Mouse (Mus musculus): ENCODE results near the gene Clec2h. TPM values are rescaled to one million over a fixed set of nuclear protein-coding genes. Genes with fewer than 3 reads are reported as not detected.

Clec2h gene
- polyA plus RNA-seq, 1 experiment = 53.2 TPM

DNA sequence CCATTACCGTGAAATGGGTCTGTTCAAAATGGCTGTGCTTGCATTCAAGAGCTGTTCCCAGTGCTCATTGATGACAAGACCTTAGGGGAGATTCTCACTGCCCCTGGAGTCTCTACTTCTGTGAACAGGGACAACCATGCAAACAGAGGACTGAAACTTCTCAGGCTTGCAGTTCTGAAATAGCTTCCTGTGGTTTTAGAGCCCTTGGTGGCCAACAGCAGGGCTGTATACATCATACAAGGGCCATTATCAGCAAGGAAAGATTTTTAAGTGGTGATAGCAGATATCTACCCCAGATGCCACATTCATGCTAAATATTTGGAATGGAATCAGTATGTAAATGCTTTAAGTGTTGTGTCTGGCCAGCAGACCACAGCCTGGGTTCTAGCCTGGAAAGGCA, 9.2 kb upstream of the Clec2h start:
- Histone ChIP-seq H3K27ac (ENCODE audit: insufficient read depth, low read depth, low read length) (no peak overlapping the region), H3K36me3 (ENCODE audit: control insufficient read depth, insufficient read depth, low read length) (no peaks in the 10 kb centered on the region), H3K4me1 (ENCODE audit: control insufficient read depth, insufficient read depth, low read length) (peaks cover 3% of the 10 kb centered on the region; the same call in 1 of the 2 replicates), H3K27me3 (replicated peaks; ENCODE audit: control insufficient read depth, insufficient read depth, low read length) (no peaks in the 10 kb centered on the region), H3K4me3 (ENCODE audit: insufficient read depth, low read depth, low read length) (no peak overlapping the region)
- WGBS = 95% methylated on average over 1 of the region's 1 CpGs
- no peak for TF ChIP-seq POLR2A (IDR thresholded peaks at IDR 0.05; ENCODE audit: low read depth, low read length)
- no peak for DNase-seq

GRCm38 (mm10) chr6:128661249-128661648, 936 bp upstream of the Clec2h start:
- no peaks in the 10 kb centered on the region for H3K27me3 ChIP-seq (replicated peaks; ENCODE audit: control insufficient read depth, insufficient read depth, low read length)
- 59% methylated on average over 1 of the region's 1 CpGs for WGBS
- no peak overlapping the region for H3K4me3 ChIP-seq (ENCODE audit: insufficient read depth, low read depth, low read length)
- TF ChIP-seq CTCF (conservative IDR thresholded peaks at IDR 0.05; ENCODE audit: insufficient read depth, insufficient read length, low read depth, low read length) = no peak
- DNase-seq = no peak
- peak overlapping the region; percentile 76; the same call in 1 of the 2 replicates for H3K27ac ChIP-seq (ENCODE audit: insufficient read depth, low read depth, low read length)
- no peaks in the 10 kb centered on the region for H3K36me3 ChIP-seq (ENCODE audit: control insufficient read depth, insufficient read depth, low read length)
- no peaks in the 10 kb centered on the region; the same call in 1 of the 2 replicates for H3K4me1 ChIP-seq (ENCODE audit: control insufficient read depth, insufficient read depth, low read length)

GRCm38 (mm10) chr6:128669936-128670335, 7.8 kb downstream of the Clec2h start:
- WGBS = 42% methylated on average over 4 of the region's 4 CpGs
- H3K27ac ChIP-seq (ENCODE audit: insufficient read depth, low read depth, low read length) = no peak overlapping the region
- TF ChIP-seq POLR2A (IDR thresholded peaks at IDR 0.05; ENCODE audit: low read depth, low read length) (no peak), CTCF (conservative IDR thresholded peaks at IDR 0.05; ENCODE audit: insufficient read depth, insufficient read length, low read depth, low read length) (no peak)
- no peaks in the 10 kb centered on the region; the same call in 1 of the 2 replicates for H3K36me3 ChIP-seq (ENCODE audit: control insufficient read depth, insufficient read depth, low read length)
- no peak for DNase-seq
- H3K4me3 ChIP-seq (ENCODE audit: insufficient read depth, low read depth, low read length) = no peak overlapping the region
- no peaks in the 10 kb centered on the region for H3K4me1 ChIP-seq (ENCODE audit: control insufficient read depth, insufficient read depth, low read length)
- no peaks in the 10 kb centered on the region for H3K27me3 ChIP-seq (replicated peaks; ENCODE audit: control insufficient read depth, insufficient read depth, low read length)

DNA sequence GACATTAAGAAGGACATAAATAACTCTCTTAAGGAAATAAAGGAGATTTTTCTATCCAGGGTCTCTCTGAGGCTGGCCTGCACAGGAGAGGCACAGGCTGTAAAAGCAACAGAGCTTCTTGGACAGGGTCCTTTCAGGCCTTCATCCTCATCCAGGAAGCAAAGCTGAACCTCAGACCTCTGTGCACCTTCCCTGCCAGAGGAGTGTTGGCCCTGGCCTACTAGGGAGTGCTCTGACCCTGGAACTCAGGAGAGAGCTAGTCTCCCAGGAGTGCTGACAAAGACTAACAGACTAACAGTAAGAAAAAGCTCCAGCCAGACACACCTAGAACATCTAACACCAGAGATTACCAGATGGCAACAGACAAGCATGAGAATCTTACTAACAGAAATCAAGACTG, 17.4 kb downstream of the Clec2h start:
- Histone ChIP-seq H3K27me3 (replicated peaks; ENCODE audit: control insufficient read depth, insufficient read depth, low read length) (no peaks in the 10 kb centered on the region), H3K4me3 (ENCODE audit: insufficient read depth, low read depth, low read length) (no peak overlapping the region), H3K4me1 (ENCODE audit: control insufficient read depth, insufficient read depth, low read length) (no peaks in the 10 kb centered on the region), H3K36me3 (ENCODE audit: control insufficient read depth, insufficient read depth, low read length) (no peaks in the 10 kb centered on the region), H3K27ac (ENCODE audit: insufficient read depth, low read depth, low read length) (no peak overlapping the region)
- TF ChIP-seq POLR2A (IDR thresholded peaks at IDR 0.05; ENCODE audit: low read depth, low read length) (no peak), CTCF (conservative IDR thresholded peaks at IDR 0.05; ENCODE audit: insufficient read depth, insufficient read length, low read depth, low read length) (no peak)
- no peak for DNase-seq

GRCm38 (mm10) chr6:128701691-128702090, 39.5 kb downstream of the Clec2h start:
- DNase-seq = no peak
- Histone ChIP-seq H3K4me3 (ENCODE audit: insufficient read depth, low read depth, low read length) (no peak overlapping the region), H3K27ac (ENCODE audit: insufficient read depth, low read depth, low read length) (no peak overlapping the region), H3K27me3 (replicated peaks; ENCODE audit: control insufficient read depth, insufficient read depth, low read length) (no peaks in the 10 kb centered on the region), H3K36me3 (ENCODE audit: control insufficient read depth, insufficient read depth, low read length) (no peaks in the 10 kb centered on the region), H3K4me1 (ENCODE audit: control insufficient read depth, insufficient read depth, low read length) (no peaks in the 10 kb centered on the region)
- 65% methylated on average over 3 of the region's 3 CpGs for WGBS
- TF ChIP-seq CTCF (conservative IDR thresholded peaks at IDR 0.05; ENCODE audit: insufficient read depth, insufficient read length, low read depth, low read length) (no peak), POLR2A (IDR thresholded peaks at IDR 0.05; ENCODE audit: low read depth, low read length) (no peak)

- H3K27me3 ChIP-seq (replicated peaks; ENCODE audit: control insufficient read depth, insufficient read depth, low read length) = no peaks in the 10 kb centered on the region
- no peak within 1 kb of the TSS for H3K4me3 ChIP-seq (ENCODE audit: insufficient read depth, low read depth, low read length)
- no peaks in the 10 kb centered on the region for H3K4me1 ChIP-seq (ENCODE audit: control insufficient read depth, insufficient read depth, low read length)
- no peak for DNase-seq
- no peak within 1 kb of the TSS for H3K27ac ChIP-seq (ENCODE audit: insufficient read depth, low read depth, low read length)
- H3K36me3 ChIP-seq (ENCODE audit: control insufficient read depth, insufficient read depth, low read length) = no peaks in the 10 kb centered on the region
- TF ChIP-seq CTCF (conservative IDR thresholded peaks at IDR 0.05; ENCODE audit: insufficient read depth, insufficient read length, low read depth, low read length) (no peak), POLR2A (IDR thresholded peaks at IDR 0.05; ENCODE audit: low read depth, low read length) (no peak)
- 89% methylated on average over 4 of the region's 4 CpGs for WGBS
These were observed 60.8 kb downstream of the Clec2h start, which contains the start of gene Klrb1 for GRCm38 (mm10) chr6:128722959-128723358. Gene Klrb1, minus strand, starts transcription at chr6:128723059.

Other genes starting within 250 kb of the Clec2h start
- 19.0 and 23.5 TPM in 2 replicates for gene Itfg2, start 237.5 kb upstream of the Clec2h start, polyA plus RNA-seq (2012; rRNA removed)
- gene Fkbp4, start 223.7 kb upstream of the Clec2h start, polyA plus RNA-seq (2012; rRNA removed) = 163 and 166 TPM in 2 replicates
- 0.05 and 0.23 TPM in 2 replicates for gene Pzp, start 135.7 kb upstream of the Clec2h start, polyA plus RNA-seq (2012; rRNA removed)
- gene A2ml1, start 80.8 kb upstream of the Clec2h start, polyA plus RNA-seq (2012; rRNA removed) = not detected in 2 replicates
- gene Klrb1a, start 38.9 kb upstream of the Clec2h start, polyA plus RNA-seq (2012; rRNA removed) = 0.20 and 0.35 TPM in 2 replicates
- gene Klrb1, start 60.7 kb downstream of the Clec2h start, polyA plus RNA-seq (2012; rRNA removed) = not detected in 2 replicates
- gene Klrb1c, start 126.8 kb downstream of the Clec2h start, polyA plus RNA-seq (2012; rRNA removed) = 0.15 and 0.31 TPM in 2 replicates
- gene Gm44511, start 163.9 kb downstream of the Clec2h start, polyA plus RNA-seq (2012; rRNA removed) = 0.23 TPM in 1 of 2 replicates, not detected in the other
- gene Klrb1b, start 163.9 kb downstream of the Clec2h start, polyA plus RNA-seq (2012; rRNA removed) = 0.03 and 0.11 TPM in 2 replicates
- 0.10 and 0.50 TPM in 2 replicates for gene Clec2i, start 225.2 kb downstream of the Clec2h start, polyA plus RNA-seq (2012; rRNA removed)
- gene BC035044, start 228.7 kb downstream of the Clec2h start, polyA plus RNA-seq (2012; rRNA removed) = 0.45 and 1.6 TPM in 2 replicates

Data from kidney, adult 2 months (tissue).